Mouse (Mus musculus): ENCODE data around the gene Fhdc1.

- no peak for TF ChIP-seq POLR2A (IDR thresholded peaks at IDR 0.05; ENCODE audit: extremely low read depth, insufficient read depth, low read length)
- no peak for TF ChIP-seq CTCF (IDR thresholded peaks at IDR 0.05; ENCODE audit: low read depth, low read length)
Observed at GRCm38 (mm10) chr3:84438118-84438517, 42.1 kb downstream of the Fhdc1 start.

Measured in liver, adult 2 months (tissue).